Mouse (Mus musculus): ENCODE measurements at regions not wholly inside any gene's neighbourhood (a gene's known extent, or its start where the extent isn't known, plus 50 kb on each side); places are given as distances from the start of the nearest gene placed in this dataset.
A peak's percentile ranks its signal among the peaks of the same experiment; 100 is the strongest.

DNA sequence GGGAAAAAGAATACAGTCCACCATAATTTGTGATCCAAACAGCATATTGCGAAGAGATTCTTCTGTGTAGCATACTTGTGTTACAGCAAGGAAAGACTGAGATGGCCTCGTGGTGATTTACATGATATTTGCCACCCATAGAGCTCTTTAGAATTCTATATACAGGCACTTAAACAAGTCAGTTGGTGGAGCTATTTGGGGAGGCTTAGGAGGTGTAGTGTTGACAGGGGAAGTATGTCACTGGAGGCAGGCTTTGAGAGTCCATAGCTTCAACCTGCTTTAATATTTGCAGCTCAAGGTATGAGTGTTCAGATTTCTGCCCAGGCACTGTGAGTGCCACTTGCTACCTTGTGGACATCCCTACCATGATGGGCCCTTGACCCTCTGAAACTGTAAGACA is 187.3 kb downstream of the Ostf1 start:
- H3K27ac ChIP-seq (ENCODE audit: low read length), result no peak overlapping the region
- H3K9ac ChIP-seq (ENCODE audit: low read length), result no peak overlapping the region
- no peak for ATAC-seq (ENCODE audit: low read depth)
- H3K4me1 ChIP-seq (replicated peaks; ENCODE audit: control insufficient read depth, insufficient read depth, low read length), result no peaks in the 10 kb centered on the region
- no peaks in the 10 kb centered on the region for H3K36me3 ChIP-seq (ENCODE audit: control insufficient read depth, insufficient read depth, low read length)
- H3K4me2 ChIP-seq (ENCODE audit: low read depth, low read length), result no peak overlapping the region
- H3K4me3 ChIP-seq (ENCODE audit: low read length), result no peak overlapping the region
- WGBS, result 64% methylated on average over 2 of the region's 2 CpGs
- no peaks in the 10 kb centered on the region for H3K9me3 ChIP-seq (ENCODE audit: control insufficient read depth, low read length)
- no peaks in the 10 kb centered on the region for H3K27me3 ChIP-seq (ENCODE audit: control insufficient read depth, insufficient read depth, low read depth, low read length)

DNA sequence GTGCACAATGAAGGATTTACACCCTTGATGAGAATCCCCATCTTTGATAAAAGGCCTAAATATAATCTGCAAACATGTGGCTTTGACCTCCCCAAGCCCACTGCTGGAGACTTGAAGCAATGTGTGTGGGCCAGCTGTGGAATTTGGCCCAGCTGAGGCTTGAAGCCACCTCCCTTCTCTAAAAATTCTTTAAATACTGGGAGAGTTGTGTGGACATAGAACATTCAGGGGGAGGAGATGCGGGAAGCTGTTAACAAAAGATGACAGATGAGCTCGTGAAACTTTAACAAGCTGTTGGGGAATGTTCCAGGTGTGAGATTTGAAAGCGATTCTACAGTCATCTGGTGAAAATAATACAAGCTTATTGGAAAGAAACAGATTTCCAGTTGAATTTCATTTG is 195.3 kb downstream of the Ostf1 start:
- Histone ChIP-seq H3K9me3 (ENCODE audit: control insufficient read depth, low read length) (no peaks in the 10 kb centered on the region), H3K4me2 (ENCODE audit: low read depth, low read length) (no peak overlapping the region), H3K4me1 (replicated peaks; ENCODE audit: control insufficient read depth, insufficient read depth, low read length) (no peaks in the 10 kb centered on the region), H3K9ac (ENCODE audit: low read length) (no peak overlapping the region), H3K4me3 (ENCODE audit: low read length) (no peak overlapping the region), H3K27ac (ENCODE audit: low read length) (no peak overlapping the region), H3K36me3 (ENCODE audit: control insufficient read depth, insufficient read depth, low read length) (no peaks in the 10 kb centered on the region), H3K27me3 (ENCODE audit: control insufficient read depth, insufficient read depth, low read depth, low read length) (no peaks in the 10 kb centered on the region)
- ATAC-seq (ENCODE audit: low read depth), result peak; percentile 62
- WGBS, result 22% methylated on average over 3 of the region's 3 CpGs

DNA sequence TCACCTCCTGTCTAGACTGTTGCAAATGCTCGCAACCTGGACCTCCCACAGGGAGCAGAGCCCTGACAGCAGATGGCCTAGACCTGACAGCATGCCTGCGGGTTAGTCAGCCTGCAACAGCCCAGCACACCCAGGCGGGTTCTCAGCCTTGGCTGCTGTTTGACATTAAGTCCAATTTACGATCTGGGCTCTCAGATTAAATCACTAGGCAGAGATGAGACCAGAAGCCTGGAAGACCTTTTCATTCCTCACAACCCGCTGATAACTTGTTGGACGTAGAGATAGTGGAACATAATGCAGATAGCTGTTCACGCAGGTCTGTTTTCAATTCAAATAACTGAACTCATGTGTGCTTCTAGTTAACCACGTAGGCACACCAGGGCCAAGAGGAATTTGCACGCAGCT is 211.2 kb downstream of the Ostf1 start:
- WGBS, result 52% methylated on average over 9 of the region's 9 CpGs
- Histone ChIP-seq H3K9ac (ENCODE audit: low read length) (no peak overlapping the region), H3K36me3 (ENCODE audit: control insufficient read depth, insufficient read depth, low read length) (no peaks in the 10 kb centered on the region), H3K9me3 (ENCODE audit: control insufficient read depth, low read length) (no peaks in the 10 kb centered on the region), H3K4me2 (ENCODE audit: low read depth, low read length) (no peak overlapping the region), H3K4me1 (replicated peaks; ENCODE audit: control insufficient read depth, insufficient read depth, low read length) (no peaks in the 10 kb centered on the region; the same call in 1 of the 2 replicates), H3K4me3 (ENCODE audit: low read length) (no peak overlapping the region), H3K27me3 (ENCODE audit: control insufficient read depth, insufficient read depth, low read depth, low read length) (no peaks in the 10 kb centered on the region), H3K27ac (ENCODE audit: low read length) (no peak overlapping the region)
- ATAC-seq (ENCODE audit: low read depth), result 0 out of 2 replicates have a peak, but pooled peaks have one; percentile 34

DNA sequence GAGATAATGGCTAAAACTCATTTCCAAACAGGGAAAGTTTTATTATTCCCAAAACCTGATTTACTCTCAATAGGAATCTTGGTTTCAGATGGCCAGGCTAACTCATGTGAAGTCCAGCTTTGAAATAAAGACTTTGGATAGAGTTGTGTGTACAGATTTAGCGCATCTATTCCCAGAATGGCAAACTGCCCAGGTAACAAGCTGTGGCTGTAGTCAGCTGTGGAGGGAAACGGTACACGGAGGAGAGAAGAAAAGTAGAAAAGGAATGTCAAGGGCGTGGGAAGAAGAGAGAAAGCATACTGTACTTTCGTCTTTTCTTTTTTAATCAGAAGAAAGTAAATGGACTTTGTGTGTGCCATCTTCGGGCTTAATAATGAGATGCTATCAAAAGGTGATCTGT is 213.1 kb downstream of the Ostf1 start:
- Histone ChIP-seq H3K9ac (ENCODE audit: low read length) (no peak overlapping the region), H3K4me3 (ENCODE audit: low read length) (no peak overlapping the region), H3K27me3 (ENCODE audit: control insufficient read depth, insufficient read depth, low read depth, low read length) (no peaks in the 10 kb centered on the region), H3K27ac (ENCODE audit: low read length) (no peak overlapping the region), H3K36me3 (ENCODE audit: control insufficient read depth, insufficient read depth, low read length) (no peaks in the 10 kb centered on the region), H3K4me2 (ENCODE audit: low read depth, low read length) (no peak overlapping the region), H3K9me3 (ENCODE audit: control insufficient read depth, low read length) (no peaks in the 10 kb centered on the region), H3K4me1 (replicated peaks; ENCODE audit: control insufficient read depth, insufficient read depth, low read length) (no peaks in the 10 kb centered on the region; the same call in 1 of the 2 replicates)
- WGBS, result 65% methylated on average over 6 of the region's 6 CpGs
- no peak for ATAC-seq (ENCODE audit: low read depth)

DNA sequence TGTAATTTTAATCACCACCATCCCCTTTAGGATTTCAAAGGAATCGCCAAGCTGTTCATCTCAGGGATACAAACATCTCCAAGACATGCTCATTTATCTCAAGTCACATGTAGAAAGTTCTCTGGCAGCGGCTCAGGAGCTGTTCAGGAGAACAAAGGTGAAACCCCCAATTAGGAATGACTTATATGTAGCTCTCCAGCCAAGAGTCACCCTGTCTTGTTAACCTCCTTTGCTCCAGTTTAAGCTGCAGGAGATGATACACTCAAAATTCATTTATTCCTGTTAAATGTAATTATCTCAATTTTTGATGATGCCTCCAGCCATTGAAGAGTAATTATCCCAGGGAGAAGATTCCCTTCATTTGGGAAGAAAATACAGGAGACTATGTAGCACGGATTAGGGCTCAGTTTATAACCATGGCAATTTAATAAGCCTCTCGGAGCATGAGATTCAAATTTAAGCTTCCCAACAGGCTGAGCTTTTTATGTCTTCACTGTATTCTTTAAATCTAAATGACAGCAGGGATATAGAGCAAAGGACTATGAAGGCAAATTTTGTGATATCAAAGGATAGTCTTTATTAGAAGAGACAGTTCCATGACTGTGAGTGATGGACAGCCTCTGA is 254.0 kb downstream of the Ostf1 start:
- ATAC-seq (ENCODE audit: low read depth), result no peak
- H3K9me3 ChIP-seq (ENCODE audit: control insufficient read depth, low read length), result no peaks in the 10 kb centered on the region
- H3K4me3 ChIP-seq (ENCODE audit: low read length), result no peak overlapping the region
- no peaks in the 10 kb centered on the region for H3K4me1 ChIP-seq (replicated peaks; ENCODE audit: control insufficient read depth, insufficient read depth, low read length)
- no peak overlapping the region for H3K9ac ChIP-seq (ENCODE audit: low read length)
- WGBS, result 58% methylated on average over 4 of the region's 4 CpGs
- no peak overlapping the region for H3K4me2 ChIP-seq (ENCODE audit: low read depth, low read length)
- no peaks in the 10 kb centered on the region for H3K36me3 ChIP-seq (ENCODE audit: control insufficient read depth, insufficient read depth, low read length)
- H3K27me3 ChIP-seq (ENCODE audit: control insufficient read depth, insufficient read depth, low read depth, low read length), result no peaks in the 10 kb centered on the region
- H3K27ac ChIP-seq (ENCODE audit: low read length), result no peak overlapping the region

DNA sequence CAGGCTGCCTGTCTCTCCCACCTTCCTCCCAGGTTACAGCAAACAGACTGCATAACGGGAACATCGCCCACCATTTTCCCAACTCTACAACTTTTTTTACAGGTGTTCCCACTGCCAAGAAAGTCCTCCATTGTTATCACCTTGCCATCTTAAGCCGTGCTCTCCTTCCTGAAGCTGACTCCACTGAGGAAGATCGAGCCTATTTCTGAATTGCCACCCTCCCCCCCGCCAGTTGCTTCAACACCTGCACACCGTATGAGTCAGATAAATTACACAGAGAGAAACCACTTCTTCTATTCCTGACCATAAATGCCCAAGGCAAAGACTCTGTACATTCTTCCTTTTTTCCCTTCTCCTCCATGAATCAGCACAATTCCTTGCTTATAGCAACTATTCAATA is 263.0 kb downstream of the Ostf1 start:
- no peaks in the 10 kb centered on the region for H3K4me1 ChIP-seq (replicated peaks; ENCODE audit: control insufficient read depth, insufficient read depth, low read length)
- no peak overlapping the region for H3K4me3 ChIP-seq (ENCODE audit: low read length)
- H3K27me3 ChIP-seq (ENCODE audit: control insufficient read depth, insufficient read depth, low read depth, low read length), result no peaks in the 10 kb centered on the region
- WGBS, result 79% methylated on average over 6 of the region's 6 CpGs
- no peaks in the 10 kb centered on the region for H3K9me3 ChIP-seq (ENCODE audit: control insufficient read depth, low read length)
- H3K27ac ChIP-seq (ENCODE audit: low read length), result no peak overlapping the region
- H3K36me3 ChIP-seq (ENCODE audit: control insufficient read depth, insufficient read depth, low read length), result no peaks in the 10 kb centered on the region
- H3K4me2 ChIP-seq (ENCODE audit: low read depth, low read length), result no peak overlapping the region
- no peak for ATAC-seq (ENCODE audit: low read depth)
- H3K9ac ChIP-seq (ENCODE audit: low read length), result no peak overlapping the region

DNA sequence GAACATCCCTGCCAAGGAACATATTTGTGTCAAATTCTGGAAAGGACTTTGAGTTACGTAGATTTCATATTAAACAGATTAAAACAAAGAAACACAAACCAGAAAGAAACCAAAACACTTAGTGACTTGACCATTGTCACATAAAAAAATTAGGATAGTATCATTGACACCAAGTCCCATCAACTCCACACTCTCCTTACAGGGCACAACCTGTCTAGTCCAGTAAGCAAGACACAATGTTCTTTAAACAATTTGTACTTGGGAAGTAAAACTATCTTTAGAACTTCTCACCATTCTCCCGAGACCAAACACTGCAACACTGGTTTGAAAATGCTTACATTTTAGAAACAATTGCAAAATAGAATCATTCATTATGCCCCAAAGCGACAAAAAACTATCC is 277.7 kb downstream of the Ostf1 start:
- no peak overlapping the region for H3K9ac ChIP-seq (ENCODE audit: low read length)
- H3K9me3 ChIP-seq (ENCODE audit: control insufficient read depth, low read length), result no peaks in the 10 kb centered on the region
- H3K4me2 ChIP-seq (ENCODE audit: low read depth, low read length), result no peak overlapping the region
- H3K27ac ChIP-seq (ENCODE audit: low read length), result no peak overlapping the region
- H3K27me3 ChIP-seq (ENCODE audit: control insufficient read depth, insufficient read depth, low read depth, low read length), result no peaks in the 10 kb centered on the region
- no peaks in the 10 kb centered on the region for H3K4me1 ChIP-seq (replicated peaks; ENCODE audit: control insufficient read depth, insufficient read depth, low read length)
- no peak overlapping the region for H3K4me3 ChIP-seq (ENCODE audit: low read length)
- H3K36me3 ChIP-seq (ENCODE audit: control insufficient read depth, insufficient read depth, low read length), result no peaks in the 10 kb centered on the region
- 67% methylated on average over 3 of the region's 3 CpGs for WGBS
- no peak for ATAC-seq (ENCODE audit: low read depth)

DNA sequence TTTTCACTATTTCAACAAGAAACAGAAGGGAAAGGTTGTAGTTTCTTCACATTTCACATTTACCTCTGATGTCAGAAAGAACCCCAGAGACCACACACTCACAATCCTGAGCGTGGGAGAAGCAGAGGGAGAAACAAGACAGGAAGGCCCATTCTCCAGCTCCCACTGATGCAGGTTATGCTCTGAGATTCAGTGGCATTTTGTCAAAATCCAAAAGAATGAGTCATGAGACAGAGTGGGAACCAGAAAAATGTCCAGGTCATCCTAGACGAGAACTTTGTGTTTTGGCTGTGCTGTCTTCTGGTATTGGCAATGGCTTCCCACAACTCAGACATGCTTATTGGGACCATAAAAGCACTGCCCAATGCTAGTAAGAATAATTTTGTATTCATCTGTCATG is 285.9 kb downstream of the Ostf1 start:
- Histone ChIP-seq H3K9me3 (ENCODE audit: control insufficient read depth, low read length) (no peaks in the 10 kb centered on the region), H3K4me1 (replicated peaks; ENCODE audit: control insufficient read depth, insufficient read depth, low read length) (no peaks in the 10 kb centered on the region), H3K4me2 (ENCODE audit: low read depth, low read length) (no peak overlapping the region), H3K36me3 (ENCODE audit: control insufficient read depth, insufficient read depth, low read length) (no peaks in the 10 kb centered on the region), H3K4me3 (ENCODE audit: low read length) (no peak overlapping the region), H3K27me3 (ENCODE audit: control insufficient read depth, insufficient read depth, low read depth, low read length) (no peaks in the 10 kb centered on the region), H3K27ac (ENCODE audit: low read length) (no peak overlapping the region), H3K9ac (ENCODE audit: low read length) (no peak overlapping the region)
- ATAC-seq (ENCODE audit: low read depth), result no peak
- WGBS, result 89% methylated on average over 2 of the region's 2 CpGs

DNA sequence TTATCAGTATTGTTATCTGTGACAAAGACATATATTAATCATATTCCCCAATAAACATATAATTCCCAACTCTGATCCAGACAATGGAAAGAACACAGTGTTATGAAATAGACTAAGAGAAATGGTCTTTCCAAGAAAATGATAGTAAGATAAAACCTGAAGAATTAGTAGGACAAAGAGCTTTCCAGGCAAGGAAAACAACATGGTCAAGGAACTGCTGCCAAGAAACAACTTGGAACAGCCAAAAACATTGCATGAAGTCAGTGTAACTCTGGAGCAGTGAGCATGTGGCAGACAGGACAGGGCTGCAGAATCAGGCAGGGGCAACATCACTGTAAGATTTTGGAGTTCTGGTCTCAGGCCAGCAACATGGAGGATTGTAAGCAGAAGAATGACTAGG is 288.0 kb downstream of the Ostf1 start:
- no peak for ATAC-seq (ENCODE audit: low read depth)
- Histone ChIP-seq H3K9me3 (ENCODE audit: control insufficient read depth, low read length) (no peaks in the 10 kb centered on the region), H3K4me3 (ENCODE audit: low read length) (no peak overlapping the region), H3K4me1 (replicated peaks; ENCODE audit: control insufficient read depth, insufficient read depth, low read length) (no peaks in the 10 kb centered on the region), H3K9ac (ENCODE audit: low read length) (no peak overlapping the region), H3K27ac (ENCODE audit: low read length) (no peak overlapping the region), H3K27me3 (ENCODE audit: control insufficient read depth, insufficient read depth, low read depth, low read length) (no peaks in the 10 kb centered on the region), H3K36me3 (ENCODE audit: control insufficient read depth, insufficient read depth, low read length) (no peaks in the 10 kb centered on the region), H3K4me2 (ENCODE audit: low read depth, low read length) (no peak overlapping the region)

DNA sequence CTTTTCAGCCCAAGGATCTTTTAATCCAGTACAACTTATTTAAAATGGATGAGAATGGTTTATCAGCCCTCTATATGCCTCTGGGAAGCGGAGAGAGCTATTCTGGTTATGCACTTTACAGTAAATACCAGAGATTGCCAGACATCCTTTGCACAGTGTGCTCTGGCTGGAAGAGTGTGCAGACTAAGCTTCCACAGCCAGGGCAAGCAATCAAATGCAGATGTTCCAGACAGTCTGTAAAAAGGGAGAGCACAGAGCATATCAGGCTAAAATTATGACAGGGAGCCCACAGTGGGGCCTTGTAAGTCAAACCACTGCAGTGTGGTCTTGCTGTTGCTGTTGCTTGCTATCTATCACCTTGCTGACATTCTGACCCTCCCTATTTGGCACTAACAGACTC is 288.6 kb downstream of the Ostf1 start:
- Histone ChIP-seq H3K9ac (ENCODE audit: low read length) (no peak overlapping the region), H3K27me3 (ENCODE audit: control insufficient read depth, insufficient read depth, low read depth, low read length) (no peaks in the 10 kb centered on the region), H3K4me3 (ENCODE audit: low read length) (no peak overlapping the region), H3K9me3 (ENCODE audit: control insufficient read depth, low read length) (no peaks in the 10 kb centered on the region), H3K4me2 (ENCODE audit: low read depth, low read length) (no peak overlapping the region), H3K36me3 (ENCODE audit: control insufficient read depth, insufficient read depth, low read length) (no peaks in the 10 kb centered on the region), H3K4me1 (replicated peaks; ENCODE audit: control insufficient read depth, insufficient read depth, low read length) (no peaks in the 10 kb centered on the region), H3K27ac (ENCODE audit: low read length) (no peak overlapping the region)
- WGBS, result 70% methylated on average over 1 of the region's 1 CpGs
- peak; percentile 34; the same call in 1 of the 2 replicates for ATAC-seq (ENCODE audit: low read depth)

All from lung, embryonic 16.5 days (tissue).